ENCODE assay signal across 18 mouse cellular contexts in the genomic region with DNA sequence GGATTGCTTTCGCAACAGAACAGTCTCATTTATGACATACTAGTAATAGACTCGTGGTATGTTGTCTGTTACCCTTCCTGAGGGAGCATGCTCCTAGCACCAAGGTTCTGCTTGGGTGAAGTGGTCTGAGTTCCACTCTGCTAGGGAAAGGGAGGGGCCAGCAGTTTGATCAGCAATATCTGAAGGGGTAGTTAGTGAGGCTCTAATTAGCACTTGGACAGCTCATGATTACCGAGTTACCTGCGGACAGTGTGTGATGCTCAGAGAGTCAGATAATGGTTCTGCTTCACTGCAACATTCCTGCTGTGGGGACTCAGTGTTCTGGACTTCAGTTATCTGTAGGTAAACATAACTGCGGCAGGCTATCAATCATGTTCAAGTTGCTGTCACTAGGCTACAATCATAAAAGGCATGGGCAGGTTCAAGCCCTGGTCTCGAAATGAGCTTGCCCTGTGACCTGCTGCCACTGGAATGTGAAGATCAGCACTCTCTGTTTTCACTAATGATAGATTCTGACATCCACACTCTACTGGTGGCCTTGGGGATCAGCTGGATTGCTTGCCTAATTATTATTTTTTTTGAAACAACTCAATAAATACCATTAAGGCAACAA.
DNase-seq lines count a peak whose midpoint lies in the region; ATAC-seq lines count a peak whose summit lies in the region.
"Had no signal": no experiment of that assay in that cellular context is flagged by ENCODE, and none has a peak within 500 bp of the region (broad histone marks: within the 10 kb centered on the region; RNA-seq: fewer than 3 reads in every experiment).

No protein-coding gene starts in this region.

- no peak overlapping the region for H3K4me2 ChIP-seq in kidney, embryonic 15.5 days
- no peak overlapping the region for H3K4me2 ChIP-seq in kidney, embryonic 16.5 days (replicated peaks; ENCODE audit: low read depth, low read length)
- no peak overlapping the region for H3K4me2 ChIP-seq in intestine, embryonic 14.5 days (ENCODE audit: low read length)
- no peak overlapping the region for H3K4me2 ChIP-seq in liver, embryonic 11.5 days
- H3K4me2 ChIP-seq: embryonic facial prominence, embryonic 15.5 days; heart, embryonic 15.5 days; limb, embryonic 15.5 days; neural tube, embryonic 12.5 days had no signal

- no peak overlapping the region for H3K4me3 ChIP-seq in kidney, embryonic 15.5 days (replicated peaks)
- H3K4me3 ChIP-seq in kidney, embryonic 16.5 days (ENCODE audit: low read length), result no peak overlapping the region
- no peak overlapping the region for H3K4me3 ChIP-seq in intestine, embryonic 14.5 days (ENCODE audit: low read depth, low read length)
- no peak overlapping the region for H3K4me3 ChIP-seq in liver, embryonic 11.5 days (ENCODE audit: low read depth, low read length)
- H3K4me3 ChIP-seq: embryonic facial prominence, embryonic 15.5 days; heart, embryonic 15.5 days; limb, embryonic 15.5 days; neural tube, embryonic 12.5 days had no signal

- ATAC-seq in kidney, embryonic 15.5 days (replicated peaks; ENCODE audit: low FRiP score), result peak; percentile 75
- no peak for ATAC-seq in kidney, embryonic 16.5 days (ENCODE audit: low FRiP score, low TSS enrichment)
- peak; percentile 43; the same call in 1 of the 2 replicates for ATAC-seq in intestine, embryonic 14.5 days (replicated peaks; ENCODE audit: low FRiP score, low TSS enrichment, low read depth)
- ATAC-seq in liver, embryonic 11.5 days (replicated peaks; ENCODE audit: low FRiP score), result no peak
- ATAC-seq: liver, postnatal 0 days had no signal

- H3K27me3 ChIP-seq in kidney, embryonic 15.5 days, result no peaks in the 10 kb centered on the region
- no peaks in the 10 kb centered on the region for H3K27me3 ChIP-seq in kidney, embryonic 16.5 days (ENCODE audit: insufficient read depth, low read length)
- H3K27me3 ChIP-seq in intestine, embryonic 14.5 days (replicated peaks; ENCODE audit: control insufficient read depth, insufficient read depth, low read length), result no peaks in the 10 kb centered on the region
- H3K27me3 ChIP-seq in liver, embryonic 11.5 days (replicated peaks; ENCODE audit: control insufficient read depth, insufficient read depth, low read length), result no peaks in the 10 kb centered on the region
- H3K27me3 ChIP-seq: embryonic facial prominence, embryonic 15.5 days; heart, embryonic 15.5 days; limb, embryonic 15.5 days; neural tube, embryonic 12.5 days had no signal

- WGBS in kidney, embryonic 15.5 days, result 44% methylated on average over 6 of the region's 6 CpGs
- WGBS in kidney, embryonic 16.5 days, result 38% methylated on average over 6 of the region's 6 CpGs
- 49% methylated on average over 6 of the region's 6 CpGs for WGBS in intestine, embryonic 14.5 days
- WGBS in liver, embryonic 11.5 days, result 57% methylated on average over 6 of the region's 6 CpGs

- no peak overlapping the region for H3K27ac ChIP-seq in kidney, embryonic 15.5 days
- H3K27ac ChIP-seq in kidney, embryonic 16.5 days (ENCODE audit: low read length), result no peak overlapping the region
- H3K27ac ChIP-seq in intestine, embryonic 14.5 days (ENCODE audit: low read depth), result no peak overlapping the region
- H3K27ac ChIP-seq in liver, embryonic 11.5 days (ENCODE audit: low read depth, low read length), result no peak overlapping the region
- H3K27ac ChIP-seq: embryonic facial prominence, embryonic 15.5 days; heart, embryonic 15.5 days; limb, embryonic 15.5 days; neural tube, embryonic 12.5 days had no signal

- DNase-seq in embryo, embryonic 11 days, result peak; percentile 33
- peak; percentile 54 for DNase-seq in intestine, embryonic 14.5 days (ENCODE audit: low spot score)
- peak; percentile 6 for DNase-seq in retina, postnatal 1 day
- DNase-seq in cerebellum, adult 11 months, result no peak
- DNase-seq in liver, embryonic 11.5 days (ENCODE audit: low spot score), result no peak
- DNase-seq: cerebellum, postnatal 25 days; gastrocnemius, postnatal 10 days; heart, adult 18-20 months; kidney, postnatal 25 days; layer of hippocampus, adult 9-11 months; liver, postnatal 0 days; lung, postnatal 14 days had no signal

- no peaks in the 10 kb centered on the region for H3K9me3 ChIP-seq in kidney, embryonic 15.5 days (replicated peaks)
- no peaks in the 10 kb centered on the region for H3K9me3 ChIP-seq in kidney, embryonic 16.5 days (ENCODE audit: low read length)
- H3K9me3 ChIP-seq in intestine, embryonic 14.5 days (ENCODE audit: control insufficient read depth, low read length), result no peaks in the 10 kb centered on the region
- no peaks in the 10 kb centered on the region for H3K9me3 ChIP-seq in liver, embryonic 11.5 days (ENCODE audit: control insufficient read depth, low read length)
- H3K9me3 ChIP-seq: embryonic facial prominence, embryonic 15.5 days; heart, embryonic 15.5 days; limb, embryonic 15.5 days; neural tube, embryonic 12.5 days had no signal

- no peaks in the 10 kb centered on the region for H3K36me3 ChIP-seq in kidney, embryonic 15.5 days
- H3K36me3 ChIP-seq in kidney, embryonic 16.5 days (ENCODE audit: insufficient read depth, low read length), result no peaks in the 10 kb centered on the region
- no peaks in the 10 kb centered on the region for H3K36me3 ChIP-seq in intestine, embryonic 14.5 days (ENCODE audit: control insufficient read depth, insufficient read depth, low read length)
- no peaks in the 10 kb centered on the region for H3K36me3 ChIP-seq in liver, embryonic 11.5 days (ENCODE audit: control insufficient read depth, insufficient read depth, low read length)
- H3K36me3 ChIP-seq: embryonic facial prominence, embryonic 15.5 days; heart, embryonic 15.5 days; limb, embryonic 15.5 days; neural tube, embryonic 12.5 days had no signal

- 0 out of 2 replicates have a peak, but pooled peaks cover 9% of the 10 kb centered on the region for H3K4me1 ChIP-seq in kidney, embryonic 15.5 days
- H3K4me1 ChIP-seq in kidney, embryonic 16.5 days (ENCODE audit: insufficient read depth, low read length), result peaks cover 5% of the 10 kb centered on the region; the same call in 1 of the 2 replicates
- no peaks in the 10 kb centered on the region for H3K4me1 ChIP-seq in intestine, embryonic 14.5 days (replicated peaks; ENCODE audit: control insufficient read depth, insufficient read depth, low read length)
- no peaks in the 10 kb centered on the region for H3K4me1 ChIP-seq in liver, embryonic 11.5 days (replicated peaks; ENCODE audit: control insufficient read depth, insufficient read depth, low read length)
- H3K4me1 ChIP-seq: embryonic facial prominence, embryonic 15.5 days; heart, embryonic 15.5 days; limb, embryonic 15.5 days; neural tube, embryonic 12.5 days had no signal

- H3K9ac ChIP-seq in kidney, embryonic 15.5 days, result no peak overlapping the region
- H3K9ac ChIP-seq in kidney, embryonic 16.5 days (replicated peaks; ENCODE audit: low read length), result no peak overlapping the region
- no peak overlapping the region for H3K9ac ChIP-seq in intestine, embryonic 14.5 days (ENCODE audit: low read length)
- no peak overlapping the region for H3K9ac ChIP-seq in liver, embryonic 11.5 days (ENCODE audit: low read depth, low read length)
- H3K9ac ChIP-seq: embryonic facial prominence, embryonic 15.5 days; heart, embryonic 15.5 days; limb, embryonic 15.5 days; liver, postnatal 0 days; neural tube, embryonic 12.5 days had no signal

Comparison
In these comparisons a context has a peak if more than half of its experiments do, and no peak if none do; other contexts are left out.
1. ATAC-seq: peak in kidney, embryonic 15.5 days (single experiment) and intestine, embryonic 14.5 days (single experiment); none in kidney, embryonic 16.5 days (single experiment) and liver, embryonic 11.5 days (single experiment).
2. DNase-seq: peak in embryo, embryonic 11 days (single experiment), intestine, embryonic 14.5 days (single experiment) and retina, postnatal 1 day (single experiment); none in cerebellum, adult 11 months (single experiment) and liver, embryonic 11.5 days (single experiment).